Mouse (Mus musculus): Measurements from ENCODE around the gene Srsf2. TPM values are rescaled to one million over a fixed set of nuclear protein-coding genes. Genes with fewer than 3 reads are reported as not detected.

The Srsf2 gene
- total and polyA plus RNA-seq, 2 experiments from 2014 or later: 196 to 484 TPM

DNA sequence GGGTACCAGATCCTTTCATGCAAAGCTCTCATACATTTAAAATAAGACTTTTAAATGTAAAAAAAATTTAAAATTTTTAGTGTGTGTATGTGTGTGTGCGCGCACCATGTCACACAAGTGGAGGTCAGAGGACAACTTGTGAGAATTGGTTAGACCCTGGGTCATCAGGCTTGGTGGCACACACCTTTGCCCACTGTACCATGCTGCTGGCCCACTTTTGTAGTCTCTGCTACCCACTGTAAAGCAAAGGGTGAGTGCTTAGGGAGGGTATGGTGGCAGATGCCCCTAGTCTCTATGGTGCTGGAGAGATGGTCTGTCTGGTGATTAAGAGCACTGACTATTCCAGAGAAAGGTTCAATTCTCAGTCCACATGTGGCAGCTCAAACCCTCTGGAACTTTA is 29.6 kb downstream of the Srsf2 start:
- no peak for TF ChIP-seq CTCF (IDR thresholded peaks at IDR 0.05)
- Histone ChIP-seq H3K27ac (ENCODE audit: low read depth, low read length) (no peak overlapping the region), H3K4me1 (ENCODE audit: insufficient read depth, low read length) (peaks cover 3% of the 10 kb centered on the region; the same call in 1 of the 2 replicates), H3K4me2 (ENCODE audit: low read depth, low read length, poor library complexity, severe bottlenecking) (no peak overlapping the region), H3K36me3 (ENCODE audit: insufficient read depth, low read length) (no peaks in the 10 kb centered on the region), H3K4me3 (ENCODE audit: low read depth, low read length) (no peak overlapping the region), H3K27me3 (ENCODE audit: insufficient read depth, low read length) (no peaks in the 10 kb centered on the region), H3K9me3 (ENCODE audit: low read length) (no peaks in the 10 kb centered on the region), H3K9ac (replicated peaks; ENCODE audit: low read length, poor library complexity, severe bottlenecking) (no peak overlapping the region)
- no peak for DNase-seq (ENCODE audit: low spot score)
- no peak for ATAC-seq (ENCODE audit: low FRiP score)
- WGBS: 96% methylated on average over 2 of the region's 2 CpGs

DNA sequence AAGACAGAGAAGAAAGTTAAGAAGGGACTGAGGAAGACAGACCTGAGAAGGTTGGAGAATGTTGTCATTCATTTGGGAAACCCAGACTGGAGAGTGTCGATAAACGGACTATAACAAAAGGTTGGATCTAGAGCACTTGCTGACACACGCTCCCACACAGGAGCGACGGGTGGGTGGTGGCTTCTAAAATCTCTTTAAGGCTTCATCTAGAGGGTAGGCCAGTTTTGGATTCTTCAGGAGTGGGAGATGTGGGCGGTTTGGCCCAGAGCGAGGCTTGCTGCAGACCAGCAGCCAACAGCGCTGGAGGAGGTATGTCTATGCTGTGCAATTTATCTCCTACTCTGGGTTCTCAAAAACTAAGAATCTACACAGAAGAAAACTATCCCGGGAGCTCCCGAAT is 30.3 kb downstream of the Srsf2 start:
- ATAC-seq (ENCODE audit: low FRiP score) (no peak), DNase-seq (ENCODE audit: low spot score) (no peak)
- Histone ChIP-seq H3K27ac (ENCODE audit: low read depth, low read length) (no peak overlapping the region), H3K27me3 (ENCODE audit: insufficient read depth, low read length) (no peaks in the 10 kb centered on the region), H3K4me2 (ENCODE audit: low read depth, low read length, poor library complexity, severe bottlenecking) (no peak overlapping the region), H3K4me3 (ENCODE audit: low read depth, low read length) (no peak overlapping the region), H3K9ac (replicated peaks; ENCODE audit: low read length, poor library complexity, severe bottlenecking) (no peak overlapping the region), H3K36me3 (ENCODE audit: insufficient read depth, low read length) (no peaks in the 10 kb centered on the region), H3K9me3 (ENCODE audit: low read length) (no peaks in the 10 kb centered on the region), H3K4me1 (ENCODE audit: insufficient read depth, low read length) (peaks cover 2% of the 10 kb centered on the region; the same call in 1 of the 2 replicates)
- TF ChIP-seq CTCF (IDR thresholded peaks at IDR 0.05): no peak
- 77% methylated on average over 10 of the region's 10 CpGs for WGBS

DNA sequence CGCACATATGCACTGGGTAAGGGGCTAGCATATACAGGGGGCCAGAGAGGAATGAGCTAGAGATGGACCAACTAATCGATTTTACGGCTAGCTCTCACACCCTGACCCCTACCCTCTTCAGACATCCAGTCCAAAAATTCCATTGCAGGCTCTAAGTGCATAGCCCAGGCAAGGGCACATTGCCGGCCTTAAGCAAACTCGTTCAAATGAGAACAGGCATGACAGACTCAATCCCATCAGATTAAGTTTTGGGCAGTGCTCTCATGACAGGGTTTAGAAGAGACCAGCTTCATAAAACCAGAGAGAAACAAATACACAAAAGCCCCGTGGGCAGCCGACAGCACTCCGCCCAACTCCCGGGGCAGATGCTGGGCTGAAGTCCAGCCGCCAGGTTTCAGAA is 30.7 kb downstream of the Srsf2 start:
- WGBS: 43% methylated on average over 10 of the region's 10 CpGs
- H3K27me3 ChIP-seq (ENCODE audit: insufficient read depth, low read length): no peaks in the 10 kb centered on the region
- H3K4me1 ChIP-seq (ENCODE audit: insufficient read depth, low read length): no peaks in the 10 kb centered on the region
- H3K9me3 ChIP-seq (ENCODE audit: low read length): no peaks in the 10 kb centered on the region
- ATAC-seq (ENCODE audit: low FRiP score) (no peak), DNase-seq (ENCODE audit: low spot score) (no peak)
- no peak overlapping the region for H3K4me3 ChIP-seq (ENCODE audit: low read depth, low read length)
- H3K27ac ChIP-seq (ENCODE audit: low read depth, low read length): no peak overlapping the region
- no peak for TF ChIP-seq CTCF (IDR thresholded peaks at IDR 0.05)
- no peaks in the 10 kb centered on the region for H3K36me3 ChIP-seq (ENCODE audit: insufficient read depth, low read length)
- H3K4me2 ChIP-seq (ENCODE audit: low read depth, low read length, poor library complexity, severe bottlenecking): no peak overlapping the region
- no peak overlapping the region for H3K9ac ChIP-seq (replicated peaks; ENCODE audit: low read length, poor library complexity, severe bottlenecking)

DNA sequence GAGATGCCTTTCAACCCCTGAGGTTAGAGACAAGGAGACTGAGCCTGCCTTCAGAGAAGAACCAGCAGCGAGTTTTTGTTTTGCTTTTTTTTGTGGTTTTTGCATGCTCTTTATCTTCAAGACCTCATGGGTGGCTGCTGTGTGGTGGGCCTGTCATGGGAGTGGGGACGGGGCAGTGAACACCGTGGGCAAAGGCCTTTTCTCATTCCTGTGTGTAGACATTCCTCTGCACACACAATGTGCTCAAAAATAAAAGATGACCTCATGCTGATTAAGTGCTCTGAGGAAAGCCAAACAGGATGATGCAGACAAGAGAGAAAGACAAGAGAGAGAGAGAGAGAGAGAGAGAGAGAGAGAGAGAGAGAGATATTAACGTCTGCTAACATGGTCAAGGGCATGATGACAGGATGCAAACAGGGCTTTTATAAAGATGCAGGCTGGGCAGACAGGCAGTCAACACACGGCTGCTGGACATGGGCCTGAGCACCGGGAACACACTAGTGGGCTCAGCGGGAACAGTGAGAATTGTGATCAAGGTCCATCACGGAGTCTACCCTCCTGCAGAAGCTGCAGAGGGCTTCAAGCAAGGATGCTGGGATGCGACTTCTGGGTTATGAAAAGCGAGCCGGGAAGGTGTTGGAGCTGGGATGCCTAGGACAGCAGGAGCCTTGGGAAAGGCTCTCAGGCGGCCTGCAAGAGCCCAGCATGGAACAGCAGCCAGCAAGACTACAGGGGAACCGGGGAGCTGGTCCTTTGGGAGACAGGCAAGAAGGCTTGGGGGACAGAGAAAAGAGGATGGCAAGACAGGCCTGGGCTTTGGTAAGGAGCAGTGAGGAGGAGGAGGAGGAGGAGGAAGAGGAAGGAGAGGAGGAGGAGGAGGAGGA is 31.6 kb downstream of the Srsf2 start:
- DNase-seq (ENCODE audit: low spot score): no peak
- no peak for TF ChIP-seq CTCF (IDR thresholded peaks at IDR 0.05)
- no peak overlapping the region for H3K4me2 ChIP-seq (ENCODE audit: low read depth, low read length, poor library complexity, severe bottlenecking)
- H3K27ac ChIP-seq (ENCODE audit: low read depth, low read length): no peak overlapping the region
- no peak overlapping the region for H3K4me3 ChIP-seq (ENCODE audit: low read depth, low read length)
- H3K27me3 ChIP-seq (ENCODE audit: insufficient read depth, low read length): no peaks in the 10 kb centered on the region
- H3K9me3 ChIP-seq (ENCODE audit: low read length): no peaks in the 10 kb centered on the region
- 48% methylated on average over 13 of the region's 13 CpGs for whole genome bisulfite sequencing
- no peaks in the 10 kb centered on the region for H3K36me3 ChIP-seq (ENCODE audit: insufficient read depth, low read length)
- no peaks in the 10 kb centered on the region for H3K4me1 ChIP-seq (ENCODE audit: insufficient read depth, low read length)
- 0 out of 2 replicates have a peak overlapping the region, but pooled peaks have one; percentile 8 for H3K9ac ChIP-seq (replicated peaks; ENCODE audit: low read length, poor library complexity, severe bottlenecking)
- no peak for ATAC-seq (ENCODE audit: low FRiP score)

DNA sequence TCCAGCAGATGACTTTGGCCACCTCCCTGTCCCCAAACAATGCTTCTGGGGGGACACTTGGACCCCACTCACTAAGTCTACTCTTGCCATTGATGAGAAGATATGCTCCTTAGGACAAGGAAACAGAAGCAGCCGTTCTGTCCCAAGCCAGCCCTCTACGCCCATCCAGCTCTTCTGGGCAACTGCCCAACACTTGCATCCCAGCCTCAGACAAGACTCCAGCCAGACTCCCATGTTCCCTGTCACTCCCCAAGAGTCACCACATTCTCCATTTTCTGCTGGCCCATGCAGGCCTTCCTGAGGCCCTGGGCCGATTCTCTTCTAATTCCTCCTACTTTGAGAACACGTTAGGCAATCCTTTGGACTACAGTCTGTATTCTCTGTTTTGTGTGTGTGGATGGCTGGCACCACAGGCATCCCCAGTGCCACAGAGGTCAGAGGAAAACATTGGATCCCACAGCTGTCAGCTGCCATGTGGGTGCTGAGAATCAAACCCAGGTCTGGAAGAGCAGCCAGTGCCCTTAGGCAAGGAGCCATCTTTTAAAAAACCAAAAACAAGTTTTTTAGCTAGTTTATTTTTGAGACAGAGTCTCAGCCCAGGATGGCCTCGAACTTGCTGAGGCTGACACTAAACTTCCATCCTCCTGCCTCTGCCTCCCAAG is 32.8 kb downstream of the Srsf2 start:
- DNase-seq (ENCODE audit: low spot score) (no peak), ATAC-seq (ENCODE audit: low FRiP score) (no peak)
- Histone ChIP-seq H3K9me3 (ENCODE audit: low read length) (no peaks in the 10 kb centered on the region), H3K27me3 (ENCODE audit: insufficient read depth, low read length) (no peaks in the 10 kb centered on the region), H3K27ac (ENCODE audit: low read depth, low read length) (no peak overlapping the region), H3K36me3 (ENCODE audit: insufficient read depth, low read length) (no peaks in the 10 kb centered on the region), H3K9ac (replicated peaks; ENCODE audit: low read length, poor library complexity, severe bottlenecking) (no peak overlapping the region), H3K4me1 (ENCODE audit: insufficient read depth, low read length) (no peaks in the 10 kb centered on the region; the same call in 1 of the 2 replicates), H3K4me3 (ENCODE audit: low read depth, low read length) (no peak overlapping the region), H3K4me2 (ENCODE audit: low read depth, low read length, poor library complexity, severe bottlenecking) (no peak overlapping the region)
- 81% methylated on average over 5 of the region's 5 CpGs for WGBS
- no peak for TF ChIP-seq CTCF (IDR thresholded peaks at IDR 0.05)

DNA sequence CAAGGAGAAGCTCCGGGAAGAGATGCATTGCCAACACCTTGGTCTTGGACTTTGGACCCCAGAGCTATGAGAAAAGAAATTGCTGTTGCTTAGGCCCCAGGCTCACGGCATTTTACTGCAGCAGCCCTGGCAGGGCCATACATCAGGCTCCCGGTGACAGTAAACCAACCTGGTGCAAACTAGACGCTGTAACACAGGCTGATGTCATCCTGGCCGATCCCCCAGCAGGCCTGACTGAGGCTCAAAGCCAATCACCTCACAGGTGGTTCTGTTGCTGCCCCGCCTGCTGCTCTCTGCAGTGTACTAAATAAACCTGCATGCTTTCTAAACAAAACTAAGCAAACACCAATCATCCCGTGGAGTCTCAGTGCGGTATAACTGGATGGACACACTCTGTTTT is 34.2 kb downstream of the Srsf2 start:
- Histone ChIP-seq H3K4me3 (ENCODE audit: low read depth, low read length) (no peak overlapping the region), H3K27ac (ENCODE audit: low read depth, low read length) (no peak overlapping the region), H3K9ac (replicated peaks; ENCODE audit: low read length, poor library complexity, severe bottlenecking) (no peak overlapping the region), H3K4me1 (ENCODE audit: insufficient read depth, low read length) (peaks cover 6% of the 10 kb centered on the region), H3K36me3 (ENCODE audit: insufficient read depth, low read length) (no peaks in the 10 kb centered on the region), H3K9me3 (ENCODE audit: low read length) (no peaks in the 10 kb centered on the region), H3K27me3 (ENCODE audit: insufficient read depth, low read length) (no peaks in the 10 kb centered on the region), H3K4me2 (ENCODE audit: low read depth, low read length, poor library complexity, severe bottlenecking) (no peak overlapping the region)
- no peak for TF ChIP-seq CTCF (IDR thresholded peaks at IDR 0.05)
- ATAC-seq (ENCODE audit: low FRiP score) (no peak), DNase-seq (ENCODE audit: low spot score) (peak; percentile 58)
- 73% methylated on average over 8 of the region's 8 CpGs for WGBS

Measured in midbrain, postnatal 0 days (tissue).